Mouse (Mus musculus) B cell, adult (primary cell): ENCODE measurements around the gene Sema5a. TPM values are rescaled to one million over a fixed set of nuclear protein-coding genes. Genes with fewer than 3 reads are reported as not detected.

Experiments
- total RNA-seq: library from RNA; stranded (reverse); gene quantifications from 4 replicates; pipeline ENCODE4 v1.2.4, GENCODE M21; 2023; ENCODE audit not compliant: inconsistent age

Gene Sema5a
- total RNA-seq = 6.6 to 8.5 TPM (median 7.2 TPM) in 4 replicates

GRCm38 (mm10) chr15:32244344-32244955 lies at the start of gene Sema5a:
TSS of gene Sema5a (plus strand) at chr15:32244810.

Other genes with a start within 250 kb of the Sema5a start
- not detected in 4 replicates for gene Tas2r119, start 67.5 kb upstream of the Sema5a start, total RNA-seq